Mouse (Mus musculus): Measurements from ENCODE around the gene Lman1l.

Gene Lman1l

GRCm38 (mm10) chr9:57620674-57621073, at the start of gene Lman1l:
Lman1l (minus strand) TSS chr9:57620774.
- no peak for DNase-seq

- no peak for DNase-seq
Observed at GRCm38 (mm10) chr9:57669566-57669965, 49.0 kb upstream of the Lman1l start.

GRCm38 (mm10) chr9:57668277-57668676, 47.7 kb upstream of the Lman1l start:
- DNase-seq = no peak

DNA sequence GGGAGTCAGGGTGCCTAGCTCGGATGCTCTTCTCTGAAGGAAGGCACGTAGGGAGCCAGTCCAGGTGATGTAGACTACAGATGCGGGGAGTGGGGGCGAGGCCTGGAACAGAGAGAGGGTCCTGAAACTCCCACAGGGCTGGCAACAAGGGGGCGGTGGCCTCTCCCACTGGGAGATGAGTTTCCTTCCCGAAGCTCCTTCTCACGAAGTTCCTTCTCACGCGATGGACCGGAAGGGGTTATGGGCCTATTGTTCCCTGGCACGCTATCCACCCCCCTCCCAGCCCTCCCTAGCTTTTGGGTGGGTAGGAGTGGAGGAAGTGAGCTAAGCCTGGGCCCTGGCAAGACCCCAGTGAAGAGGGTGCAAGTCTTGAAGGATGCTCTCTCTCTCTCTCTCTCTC, 47.2 kb upstream of the Lman1l start:
- DNase-seq = peak; percentile 58

GRCm38 (mm10) chr9:57667136-57667535, 46.6 kb upstream of the Lman1l start:
- DNase-seq = no peak

DNA sequence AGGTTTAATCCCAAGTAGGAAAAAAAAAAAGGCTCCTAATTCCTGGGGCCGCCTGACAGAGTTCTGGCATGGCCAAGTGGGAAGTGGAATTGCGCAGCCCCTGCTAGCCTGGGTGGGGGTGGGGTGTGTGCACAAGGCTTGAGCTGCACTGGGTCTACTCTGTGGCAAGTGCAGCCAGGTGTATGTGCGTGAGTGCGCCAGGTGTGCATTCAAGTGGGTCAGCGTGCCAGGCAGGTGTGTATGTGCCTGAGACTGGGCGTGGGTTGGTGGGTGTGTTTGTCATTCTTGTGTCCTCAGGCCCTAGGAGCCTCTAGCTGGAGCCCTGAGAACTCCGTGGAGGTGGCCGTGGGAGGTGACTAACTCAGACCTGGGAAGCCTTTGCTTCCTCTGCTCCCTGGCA, 46.0 kb upstream of the Lman1l start:
- DNase-seq = no peak

DNA sequence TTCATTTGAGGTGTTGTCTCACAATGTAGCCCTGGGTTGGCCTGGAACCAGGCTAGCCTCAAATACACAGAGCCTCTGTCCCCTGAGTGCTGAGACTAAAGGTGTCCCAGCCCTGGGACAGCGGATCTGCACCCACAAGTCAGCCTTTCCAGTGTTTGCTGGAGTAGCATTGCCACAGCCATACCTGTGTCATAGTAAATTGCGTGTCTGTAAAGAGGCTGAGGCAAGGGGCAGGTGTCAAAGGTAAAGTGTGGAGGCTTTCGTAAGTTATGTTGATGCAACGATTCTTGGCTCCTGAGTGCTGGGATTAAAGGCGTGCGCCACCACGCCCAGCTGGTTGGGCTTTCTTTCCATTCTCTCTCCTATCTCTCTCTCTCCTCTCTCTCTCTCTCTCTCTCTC, 44.0 kb upstream of the Lman1l start:
- no peak for DNase-seq

DNA sequence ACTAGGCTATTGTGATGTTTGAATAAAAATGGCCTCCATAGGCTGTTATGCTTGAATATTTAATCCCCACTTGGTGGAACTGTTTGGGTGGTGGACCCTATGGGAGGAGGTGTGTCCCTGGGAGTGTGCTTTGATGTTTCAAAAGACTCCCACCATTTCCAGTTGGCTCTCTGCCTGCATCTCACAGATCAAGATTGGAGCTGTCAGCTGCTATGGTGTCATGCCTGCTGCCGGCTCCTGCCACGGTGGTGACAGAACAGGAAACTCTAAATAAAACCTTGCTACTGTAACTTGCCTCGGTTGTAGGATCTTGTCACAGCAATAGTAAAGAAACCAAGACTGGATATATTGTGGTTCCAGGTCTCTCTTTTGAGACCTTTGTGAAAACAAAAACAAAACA, 41.0 kb upstream of the Lman1l start:
- no peak for DNase-seq

GRCm38 (mm10) chr9:57660501-57660900, 39.9 kb upstream of the Lman1l start:
- no peak for DNase-seq

DNA sequence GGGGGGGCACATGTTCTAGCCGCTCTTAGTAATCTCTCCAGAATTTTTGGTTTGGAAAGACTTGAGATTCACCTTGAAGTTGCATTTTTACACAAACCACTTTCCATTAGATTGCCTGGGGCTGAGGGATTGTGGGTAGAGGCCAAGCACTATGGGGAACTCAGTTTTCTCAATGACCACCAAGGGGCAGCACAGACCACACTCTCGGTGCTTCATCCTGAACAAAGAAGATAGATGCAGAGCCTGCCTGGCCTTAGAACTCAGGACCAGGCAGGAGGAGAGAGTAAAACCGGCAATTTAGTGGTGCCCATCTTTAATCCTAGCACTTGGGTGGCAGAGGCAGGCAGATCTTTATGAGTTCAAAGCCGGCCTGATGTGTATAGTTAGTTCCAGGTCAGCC, 39.2 kb upstream of the Lman1l start:
- DNase-seq = peak; percentile 84

GRCm38 (mm10) chr9:57658970-57659369, 38.4 kb upstream of the Lman1l start:
- DNase-seq = no peak

- DNase-seq = no peak
Observed at GRCm38 (mm10) chr9:57657843-57658242, 37.3 kb upstream of the Lman1l start.

GRCm38 (mm10) chr9:57656631-57657350, 36.2 kb upstream of the Lman1l start:
- DNase-seq = no peak

DNA sequence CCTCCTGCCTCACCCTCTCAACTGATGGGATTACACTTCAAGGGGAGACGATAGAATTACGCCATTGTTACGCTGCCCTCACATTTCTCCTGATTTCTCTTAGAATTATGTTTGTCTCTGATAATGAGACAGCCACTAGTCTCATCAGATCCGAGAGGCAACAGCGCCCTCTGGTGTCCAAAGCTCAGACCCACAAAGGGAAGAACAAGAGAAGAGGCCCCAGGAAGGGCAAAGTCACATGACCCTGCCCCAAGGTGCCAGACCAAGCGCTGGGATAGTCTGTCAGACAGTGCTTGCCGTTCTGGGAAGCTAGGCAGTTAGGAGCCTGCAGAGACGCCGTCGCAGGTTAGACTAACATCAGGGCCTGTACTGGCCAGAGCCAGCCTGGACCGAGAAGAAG, 35.2 kb upstream of the Lman1l start:
- peak; percentile 98 for DNase-seq

GRCm38 (mm10) chr9:57654966-57655365, 34.4 kb upstream of the Lman1l start:
- no peak for DNase-seq

- DNase-seq = no peak
Observed at GRCm38 (mm10) chr9:57653283-57653682, 32.7 kb upstream of the Lman1l start, which contains the start of gene Csk. Csk (minus strand) TSS chr9:57653631.

GRCm38 (mm10) chr9:57652855-57653254, 32.3 kb upstream of the Lman1l start:
- no peak for DNase-seq

- no peak for DNase-seq
Observed at GRCm38 (mm10) chr9:57652351-57652750, 31.8 kb upstream of the Lman1l start.

GRCm38 (mm10) chr9:57650786-57651311, 30.3 kb upstream of the Lman1l start:
- DNase-seq = no peak

DNA sequence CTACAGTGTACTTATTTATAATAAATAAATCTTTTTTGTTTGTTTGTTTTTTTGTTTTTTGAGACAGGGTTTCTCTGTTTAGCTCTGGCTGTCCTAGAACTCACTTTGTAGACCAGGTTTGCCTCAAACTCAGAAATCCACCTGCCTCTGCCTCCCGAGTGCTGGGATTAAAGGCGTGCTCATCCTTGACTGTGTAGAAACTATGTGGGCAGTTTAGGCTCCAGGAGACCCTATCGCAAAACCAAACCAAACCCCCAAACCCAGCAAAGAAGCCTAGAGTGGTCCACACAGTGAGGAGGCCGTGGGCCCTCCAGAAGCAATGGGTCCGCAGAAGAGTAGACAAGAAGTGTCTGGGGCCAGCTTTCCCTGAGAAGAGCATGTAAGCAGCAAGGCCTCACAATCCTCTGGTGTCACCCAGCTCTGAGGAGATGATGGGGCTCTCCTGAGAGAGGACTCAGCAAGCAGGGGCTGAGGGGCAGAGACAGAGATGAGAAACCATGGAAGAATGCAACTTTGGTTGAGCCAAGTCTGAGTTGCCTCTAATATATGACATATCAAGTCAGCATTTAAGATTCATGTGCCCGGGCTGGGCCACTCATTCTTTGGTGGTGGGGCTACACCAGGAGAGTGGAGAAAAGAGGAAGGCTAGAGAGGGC, 29.7 kb upstream of the Lman1l start:
- no peak for DNase-seq

DNA sequence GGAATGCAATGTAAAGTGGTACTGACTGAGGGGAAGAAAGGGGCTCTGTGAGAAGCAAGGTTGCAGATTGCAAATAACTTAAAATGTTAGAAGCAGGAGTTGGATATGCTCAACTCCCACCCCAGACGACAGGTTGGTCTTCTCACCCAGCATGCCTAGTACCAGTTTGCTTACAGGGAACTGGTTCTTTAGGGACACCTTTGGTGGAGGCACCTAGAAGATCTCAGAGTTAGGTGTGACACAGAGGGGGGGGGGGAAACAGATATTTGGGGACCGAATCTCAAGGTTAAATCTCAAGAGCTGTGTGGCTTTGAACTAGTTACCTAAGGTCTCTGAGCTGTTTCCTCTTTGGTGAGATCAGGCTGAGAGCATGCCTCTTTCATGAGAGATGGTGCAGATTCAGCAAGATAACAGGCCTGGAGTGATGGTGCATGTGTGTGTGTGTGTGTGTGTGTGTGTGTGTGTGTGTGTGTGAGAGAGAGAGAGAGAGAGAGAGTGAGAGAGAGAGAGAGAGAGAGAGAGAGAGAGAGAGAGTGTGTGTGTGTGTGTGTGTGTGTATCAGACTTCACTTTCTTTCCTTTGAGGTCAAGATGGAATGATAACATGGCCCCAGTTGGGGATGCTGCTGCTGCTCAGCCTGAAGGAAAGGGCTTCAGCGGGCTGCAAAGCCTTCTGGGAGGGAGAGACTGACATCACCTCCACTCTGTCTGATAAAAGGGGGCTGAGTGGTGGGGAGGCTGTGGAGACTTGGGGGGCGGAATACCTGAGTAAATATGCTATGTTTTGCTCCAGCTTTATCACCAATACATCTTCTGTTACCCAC, 26.9 kb upstream of the Lman1l start:
- DNase-seq = no peak

DNA sequence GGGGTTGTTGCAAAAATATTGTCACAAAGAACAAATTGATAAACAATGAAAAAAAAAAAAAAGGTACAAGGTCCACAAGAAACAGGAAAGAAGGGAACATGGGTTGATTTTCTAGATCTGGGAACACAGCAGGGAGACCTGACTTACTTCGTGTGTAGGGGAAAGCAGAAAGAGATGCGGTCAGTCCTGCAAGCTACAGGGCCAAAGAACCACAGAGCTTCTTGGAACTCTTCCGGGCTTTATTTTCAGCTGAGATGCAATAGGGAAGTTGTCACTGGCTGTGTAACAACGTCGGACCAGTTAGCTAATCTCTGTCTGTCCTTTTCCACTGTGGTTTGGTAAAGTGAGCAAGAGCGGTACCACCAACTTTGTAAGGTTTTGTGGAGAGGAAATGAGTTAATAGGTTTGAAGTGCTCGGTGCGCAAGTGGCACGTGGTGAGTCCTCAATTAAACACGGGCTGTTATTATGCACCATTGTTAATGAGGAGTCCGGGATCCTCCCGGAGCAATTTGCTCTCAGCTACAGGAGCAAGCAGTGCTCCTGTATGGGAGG, 26.1 kb upstream of the Lman1l start:
- no peak for DNase-seq
